Mouse (Mus musculus) yolk sac, embryonic 10.5 days (tissue): ENCODE measurements around the gene Armc12.
A peak's percentile ranks its signal among the peaks of the same experiment; 100 is the strongest.
"Not testable (repeated sequence)": the region's sequence is repeated elsewhere in the genome, so short reads cannot be mapped to it uniquely, and the experiment has no call there.

ENCODE experiments used
- DNase-seq: peaks from one replicate; pipeline ENCODE4 v3.0.0-alpha.2; 2017; ENCODE audit warnings: low spot score

Gene Armc12

GRCm38 (mm10) chr17:28533327-28533726 lies 2.7 kb downstream of the Armc12 start:
- DNase-seq, result no peak

GRCm38 (mm10) chr17:28537881-28538280 lies 7.3 kb downstream of the Armc12 start:
- DNase-seq, result no peak

GRCm38 (mm10) chr17:28546925-28547324 lies 16.3 kb downstream of the Armc12 start:
- DNase-seq, result no peak

GRCm38 (mm10) chr17:28548550-28548949 lies 17.9 kb downstream of the Armc12 start:
- no peak for DNase-seq

GRCm38 (mm10) chr17:28549111-28549510 lies 18.5 kb downstream of the Armc12 start, which contains the start of gene Clpsl2:
Gene Clpsl2, plus strand, starts transcription at chr17:28549411.
- DNase-seq, result no peak

GRCm38 (mm10) chr17:28553040-28553793 lies 22.6 kb downstream of the Armc12 start:
- peak; percentile 52 for DNase-seq

- not testable (repeated sequence) for DNase-seq
Measured at GRCm38 (mm10) chr17:28554021-28554420, 23.4 kb downstream of the Armc12 start.

- peak; percentile 56 for DNase-seq
Measured at GRCm38 (mm10) chr17:28556635-28557396, 26.2 kb downstream of the Armc12 start.

- DNase-seq, result no peak
Measured at GRCm38 (mm10) chr17:28557772-28558171, 27.2 kb downstream of the Armc12 start.

GRCm38 (mm10) chr17:28560598-28560997 lies 30.0 kb downstream of the Armc12 start, which contains the start of gene Clps:
Gene Clps, minus strand, starts transcription at chr17:28560766.
- DNase-seq, result peak; percentile 32

- DNase-seq, result no peak
Measured at GRCm38 (mm10) chr17:28561613-28562012, 31.0 kb downstream of the Armc12 start.

- DNase-seq, result peak; percentile 39
Measured at GRCm38 (mm10) chr17:28565181-28565580, 34.6 kb downstream of the Armc12 start.

- no peak for DNase-seq
Measured at GRCm38 (mm10) chr17:28567541-28567940, 36.9 kb downstream of the Armc12 start.

GRCm38 (mm10) chr17:28571868-28572267 lies 41.3 kb downstream of the Armc12 start:
- no peak for DNase-seq

- DNase-seq, result no peak
Measured at GRCm38 (mm10) chr17:28572521-28572920, 41.9 kb downstream of the Armc12 start.

GRCm38 (mm10) chr17:28572941-28573340 lies 42.3 kb downstream of the Armc12 start:
- DNase-seq, result no peak

- peak; percentile 53 for DNase-seq
Measured at GRCm38 (mm10) chr17:28575244-28576125, 44.9 kb downstream of the Armc12 start, which contains the start of gene Lhfpl5. Gene Lhfpl5, plus strand, starts transcription at chr17:28575641.

- DNase-seq, result peak; percentile 80
Measured at GRCm38 (mm10) chr17:28580396-28580795, 49.8 kb downstream of the Armc12 start.

- no peak for DNase-seq
Measured at GRCm38 (mm10) chr17:28581056-28581455, 50.5 kb downstream of the Armc12 start.

GRCm38 (mm10) chr17:28586509-28586908 lies 55.9 kb downstream of the Armc12 start:
- DNase-seq, result no peak

- DNase-seq, result no peak
Measured at GRCm38 (mm10) chr17:28588591-28588990, 58.0 kb downstream of the Armc12 start.
